Mouse (Mus musculus) intestine, postnatal 0 days (tissue): ENCODE measurements at regions not wholly inside any gene's neighbourhood (a gene's known extent, or its start where the extent isn't known, plus 50 kb on each side); places are given as distances from the start of the nearest gene placed in this dataset.

ENCODE experiments used
- ATAC-seq: fragments of 200-750 bp; cut with Nextera tagmentation; 2 replicates; pipeline ENCODE4 v1.8.0; 2017; ENCODE audit warnings: mild to moderate bottlenecking, moderate TSS enrichment, moderate library complexity
- H3K27ac ChIP-seq: fragments of 300-500 bp; sonication (generic); 2 replicates; pipeline ENCODE4 v1.5.1; 2014; ENCODE audit warnings: mild to moderate bottlenecking, low read depth, low read length, moderate library complexity
- H3K27me3 ChIP-seq: fragments of 300-500 bp; sonication (generic); replicated peaks from 2 replicates; pipeline ENCODE4 v1.6.1; 2014; ENCODE audit warnings: low read length, mixed read lengths; ENCODE audit not compliant: control insufficient read depth, insufficient read depth
- H3K36me3 ChIP-seq: fragments of 300-500 bp; sonication (generic); 2 replicates; pipeline ENCODE4 v1.6.1; 2014; ENCODE audit warnings: mild to moderate bottlenecking, moderate library complexity; ENCODE audit not compliant: control insufficient read depth, insufficient read depth
- H3K4me1 ChIP-seq: fragments of 300-500 bp; sonication (generic); replicated peaks from 2 replicates; pipeline ENCODE4 v1.6.1; 2014; ENCODE audit warnings: antibody characterized with exemption, low read length, mixed read lengths; ENCODE audit not compliant: control insufficient read depth, insufficient read depth
- H3K4me2 ChIP-seq: fragments of 300-500 bp; sonication (generic); replicated peaks from 2 replicates; pipeline ENCODE4 v1.6.1; 2014; ENCODE audit warnings: low read depth, mild to moderate bottlenecking, moderate library complexity
- H3K4me3 ChIP-seq: fragments of 300-500 bp; sonication (generic); 2 replicates; pipeline ENCODE4 v1.5.1; 2014; ENCODE audit warnings: low read depth, low read length
- H3K9ac ChIP-seq: fragments of 300-500 bp; sonication (generic); 2 replicates; pipeline ENCODE4 v1.6.1; 2014; ENCODE audit warnings: mild to moderate bottlenecking, low read depth, low read length
- H3K9me3 ChIP-seq: fragments of 300-500 bp; sonication (generic); 2 replicates; pipeline ENCODE4 v1.6.1; 2016; ENCODE audit warnings: mixed run types; ENCODE audit not compliant: control insufficient read depth
- CTCF ChIP-seq: sonication (generic); IDR thresholded peaks from 2 replicates; pipeline ENCODE4 v1.5.1; 2016; ENCODE audit warnings: low read depth, mild to moderate bottlenecking, control low read depth, antibody characterized with exemption, moderate library complexity
- WGBS: fragments of 180-500 bp; shearing (Covaris S2); extraction: QIAGEN DNeasy Blood & Tissue Kit; methylation state at CpG from one replicate; pipeline ENCODE4 v1.1.7; 2014; 5-methylcytosine and 5-hydroxymethylcytosine counted together

DNA sequence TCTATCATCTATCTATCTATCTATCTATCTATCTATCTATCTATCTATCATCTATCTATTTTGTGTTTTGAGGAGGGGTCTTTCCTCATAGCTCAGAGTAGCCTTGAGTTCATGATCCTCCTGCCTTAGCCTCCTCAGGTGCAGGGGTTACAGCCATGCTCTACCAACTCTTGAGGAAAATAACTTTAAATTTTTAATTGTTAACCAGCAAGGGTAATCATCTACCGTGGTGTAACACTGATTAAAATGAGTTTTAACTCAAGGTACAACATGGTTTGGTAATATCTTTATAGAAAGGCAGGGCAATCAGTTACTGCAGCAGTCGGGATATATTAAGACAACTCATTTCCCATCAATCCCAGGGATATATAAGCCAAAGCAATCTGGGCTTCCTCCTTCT, 401.6 kb upstream of the Fbxo33 start:
- ATAC-seq, result no peak
- Histone ChIP-seq H3K4me1 (no peaks in the 10 kb centered on the region), H3K36me3 (no peaks in the 10 kb centered on the region), H3K27ac (no peak overlapping the region), H3K9ac (no peak overlapping the region), H3K4me3 (no peak overlapping the region), H3K4me2 (no peak overlapping the region), H3K27me3 (no peaks in the 10 kb centered on the region), H3K9me3 (no peaks in the 10 kb centered on the region)
- WGBS, result 60% methylated on average over 2 of the region's 2 CpGs
- TF ChIP-seq CTCF, result no peak

DNA sequence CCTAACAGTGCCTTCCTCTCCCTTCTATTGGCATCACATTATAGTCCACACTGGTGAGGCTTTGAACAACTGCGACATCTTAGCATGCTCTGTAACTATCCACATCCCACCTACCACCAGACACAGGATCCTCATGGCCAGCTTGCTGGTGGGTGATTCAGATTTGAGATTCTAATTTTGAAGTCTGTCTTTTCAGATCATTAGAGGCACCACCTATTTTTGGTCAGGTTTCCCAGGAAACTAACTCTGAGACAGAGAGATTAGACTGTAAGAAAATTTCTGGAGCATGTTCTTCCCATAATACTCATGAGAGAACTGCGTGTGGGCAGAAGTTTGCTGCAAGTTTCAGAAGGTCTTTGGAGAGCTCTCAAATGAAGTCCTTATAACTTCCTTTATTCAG, 400.8 kb upstream of the Fbxo33 start:
- Histone ChIP-seq H3K27me3 (no peaks in the 10 kb centered on the region), H3K4me1 (no peaks in the 10 kb centered on the region), H3K9ac (no peak overlapping the region), H3K4me2 (no peak overlapping the region), H3K4me3 (no peak overlapping the region), H3K36me3 (no peaks in the 10 kb centered on the region), H3K27ac (no peak overlapping the region), H3K9me3 (no peaks in the 10 kb centered on the region)
- no peak for TF ChIP-seq CTCF
- no peak for ATAC-seq
- 95% methylated on average over 2 of the region's 2 CpGs for WGBS

DNA sequence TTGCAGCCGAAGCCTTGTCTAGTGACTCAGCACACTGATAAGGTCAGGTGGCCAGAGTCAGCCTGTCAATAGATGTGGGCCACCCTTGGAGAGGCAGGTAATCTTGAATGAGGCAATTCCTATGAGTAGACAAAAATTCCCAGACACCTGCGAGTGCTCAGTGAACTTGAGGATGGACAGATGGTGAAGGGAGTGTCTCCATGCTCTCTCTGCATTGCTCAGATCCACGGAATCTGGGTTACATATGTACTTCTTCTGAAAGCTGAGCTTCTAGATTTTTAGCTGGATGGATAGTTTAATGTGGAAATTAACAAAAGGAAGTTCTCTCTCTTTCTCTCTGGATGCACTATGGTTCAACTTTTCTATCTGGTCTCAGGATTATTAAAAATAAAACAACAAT, 396.6 kb upstream of the Fbxo33 start:
- TF ChIP-seq CTCF, result no peak

GRCm38 (mm10) chr12:59599785-59600184, 380.3 kb upstream of the Fbxo33 start:
- Histone ChIP-seq H3K36me3 (no peaks in the 10 kb centered on the region), H3K27me3 (no peaks in the 10 kb centered on the region), H3K27ac (no peak overlapping the region), H3K4me2 (no peak overlapping the region), H3K4me3 (no peak overlapping the region), H3K4me1 (no peaks in the 10 kb centered on the region), H3K9ac (no peak overlapping the region), H3K9me3 (no peaks in the 10 kb centered on the region)
- TF ChIP-seq CTCF, result no peak
- ATAC-seq, result no peak
- 90% methylated on average over 8 of the region's 9 CpGs for WGBS

More for the DNA sequence above, 396.6 kb upstream of the Fbxo33 start:
- WGBS, result 64% methylated on average over 3 of the region's 3 CpGs
- no peaks in the 10 kb centered on the region for H3K4me1 ChIP-seq
- H3K9ac ChIP-seq, result no peak overlapping the region
- H3K27me3 ChIP-seq, result no peaks in the 10 kb centered on the region
- ATAC-seq, result no peak
- H3K4me3 ChIP-seq, result no peak overlapping the region
- no peak overlapping the region for H3K27ac ChIP-seq
- H3K36me3 ChIP-seq, result no peaks in the 10 kb centered on the region
- no peaks in the 10 kb centered on the region for H3K9me3 ChIP-seq
- H3K4me2 ChIP-seq, result no peak overlapping the region

- Histone ChIP-seq H3K4me3 (no peak overlapping the region), H3K36me3 (no peaks in the 10 kb centered on the region), H3K9me3 (no peaks in the 10 kb centered on the region), H3K27me3 (no peaks in the 10 kb centered on the region), H3K4me2 (no peak overlapping the region), H3K4me1 (no peaks in the 10 kb centered on the region), H3K9ac (no peak overlapping the region), H3K27ac (no peak overlapping the region)
- ATAC-seq, result no peak
- no peak for TF ChIP-seq CTCF
- WGBS, result 94% methylated on average over 2 of the region's 2 CpGs
Measured at GRCm38 (mm10) chr12:59589354-59589753, 369.8 kb upstream of the Fbxo33 start.

DNA sequence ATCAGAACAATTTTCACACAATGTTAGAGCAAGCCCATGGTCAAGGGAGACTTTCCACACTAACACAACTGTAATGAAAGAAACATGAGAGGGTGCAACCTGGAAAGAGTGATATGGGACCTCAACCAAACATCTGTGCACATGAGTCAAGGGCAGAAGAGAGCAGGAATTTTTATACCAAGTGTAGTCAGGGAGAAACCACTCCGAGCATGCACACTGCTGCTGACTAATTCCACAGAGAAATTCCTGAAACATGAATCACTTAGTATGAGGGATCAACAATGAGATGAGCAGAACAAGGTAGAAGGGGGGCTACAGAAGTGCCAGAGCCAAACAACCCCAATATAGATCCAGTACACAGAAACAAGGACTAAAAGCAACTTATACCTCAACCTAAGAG, 363.1 kb upstream of the Fbxo33 start:
- Histone ChIP-seq H3K36me3 (no peaks in the 10 kb centered on the region), H3K9me3 (no peaks in the 10 kb centered on the region), H3K4me2 (no peak overlapping the region), H3K27me3 (no peaks in the 10 kb centered on the region), H3K9ac (no peak overlapping the region), H3K4me3 (no peak overlapping the region), H3K4me1 (no peaks in the 10 kb centered on the region), H3K27ac (no peak overlapping the region)
- no peak for TF ChIP-seq CTCF
- WGBS, result 34% methylated on average over 1 of the region's 1 CpGs
- ATAC-seq, result no peak

GRCm38 (mm10) chr12:59579694-59580093, 360.2 kb upstream of the Fbxo33 start:
- no peak for TF ChIP-seq CTCF

More at GRCm38 (mm10) chr12:59579694-59580093, 360.2 kb upstream of the Fbxo33 start:
- Histone ChIP-seq H3K4me1 (no peaks in the 10 kb centered on the region), H3K27me3 (no peaks in the 10 kb centered on the region), H3K4me3 (no peak overlapping the region), H3K9me3 (no peaks in the 10 kb centered on the region), H3K36me3 (no peaks in the 10 kb centered on the region), H3K9ac (no peak overlapping the region), H3K4me2 (no peak overlapping the region), H3K27ac (no peak overlapping the region)
- ATAC-seq, result no peak
- 83% methylated on average over 5 of the region's 5 CpGs for WGBS
